Mouse (Mus musculus) G1E (cell line): Measurements from ENCODE around the gene Acap3. TPM values are rescaled to one million over a fixed set of nuclear protein-coding genes. Genes with fewer than 3 reads are reported as not detected.

ENCODE experiments used
- ATAC-seq: 2 replicates; pipeline ENCODE4 v1.8.0; 2016; ENCODE audit warnings: mild to moderate bottlenecking; ENCODE audit not compliant: insufficient number of reproducible peaks, poor library complexity, low FRiP score, severe bottlenecking; ENCODE audit errors: extremely low read depth
- DNase-seq: peaks from one replicate; pipeline ENCODE4 v3.0.0; 2012; ENCODE audit warnings: low spot score
- H3K27me3 ChIP-seq: 2 replicates; pipeline ENCODE4 v1.6.1; 2012; ENCODE audit warnings: mild to moderate bottlenecking, low read length, inconsistent platforms; ENCODE audit not compliant: insufficient read depth
- H3K36me3 ChIP-seq: replicated peaks from 2 replicates; pipeline ENCODE3; 2012; ENCODE audit warnings: mild to moderate bottlenecking, inconsistent platforms
- H3K4me1 ChIP-seq: 2 replicates; pipeline ENCODE4 v1.6.1; 2012; ENCODE audit warnings: low read depth, low read length, inconsistent platforms, mixed read lengths; ENCODE audit not compliant: insufficient read depth
- H3K4me3 ChIP-seq: 2 replicates; pipeline ENCODE4 v1.5.1; 2012; ENCODE audit warnings: low read depth, mild to moderate bottlenecking, inconsistent platforms, low read length, moderate library complexity, mixed read lengths
- H3K9me3 ChIP-seq: replicated peaks from 2 replicates; pipeline ENCODE4 v1.6.1; 2012; ENCODE audit warnings: inconsistent platforms
- CTCF ChIP-seq: IDR thresholded peaks from 2 replicates; pipeline ENCODE4 v1.5.1; 2012; ENCODE audit warnings: low read depth, low read length, inconsistent platforms, mixed read lengths
- GATA1 ChIP-seq: IDR thresholded peaks from 2 replicates; pipeline ENCODE4 v1.6.1; 2012; ENCODE audit warnings: borderline replicate concordance, low read length, inconsistent platforms, mixed read lengths
- GATA2 ChIP-seq: IDR thresholded peaks from 2 replicates; pipeline ENCODE4 v1.6.1; 2012; ENCODE audit warnings: low read depth, low read length, inconsistent platforms, borderline replicate concordance
- POLR2AphosphoS5 ChIP-seq: IDR thresholded peaks from 2 replicates; pipeline ENCODE4 v1.6.1; 2012; ENCODE audit warnings: low read depth, low read length, inconsistent platforms; ENCODE audit not compliant: insufficient replicate concordance
- TAL1 ChIP-seq: conservative IDR thresholded peaks from 2 replicates; pipeline ENCODE4 v1.6.1; 2012; ENCODE audit warnings: low read depth, low read length, inconsistent platforms, mixed read lengths
- polyA plus RNA-seq: library from polyadenylated mRNA; stranded (reverse); fragments of >175 nt; gene quantifications from 2 replicates; pipeline ENCODE4 v1.2.3, GENCODE M21; 2012
- total RNA-seq, 2 experiments: library from RNA; stranded (forward) in 1 of 2; stranded (reverse) in 1 of 2; fragments of 200-1000 nt in 1 of 2; fragments of >200 nt in 1 of 2; fragmentation: Nextera tagmentation in 1 of 2; gene quantifications; 2 replicates each; pipeline ENCODE4 v1.2.3; 2014 to 2017

Gene Acap3
- total and polyA plus RNA-seq, 3 experiments: 12.4 to 31.0 (median 19.9) TPM

GRCm38 (mm10) chr4:155849792-155850451, 41.7 kb upstream of the Acap3 start:
- no peak for ATAC-seq
- peaks cover 48% of the 10 kb centered on the region for H3K4me1 ChIP-seq
- no peaks in the 10 kb centered on the region for H3K27me3 ChIP-seq
- no peak for TF ChIP-seq POLR2AphosphoS5
- no peak for TF ChIP-seq TAL1
- no peak for TF ChIP-seq GATA2
- no peak for TF ChIP-seq GATA1
- TF ChIP-seq CTCF: no peak
- no peak overlapping the region for H3K4me3 ChIP-seq
- H3K9me3 ChIP-seq: no peaks in the 10 kb centered on the region
- no peak for DNase-seq
- peaks cover 65% of the 10 kb centered on the region for H3K36me3 ChIP-seq

DNA sequence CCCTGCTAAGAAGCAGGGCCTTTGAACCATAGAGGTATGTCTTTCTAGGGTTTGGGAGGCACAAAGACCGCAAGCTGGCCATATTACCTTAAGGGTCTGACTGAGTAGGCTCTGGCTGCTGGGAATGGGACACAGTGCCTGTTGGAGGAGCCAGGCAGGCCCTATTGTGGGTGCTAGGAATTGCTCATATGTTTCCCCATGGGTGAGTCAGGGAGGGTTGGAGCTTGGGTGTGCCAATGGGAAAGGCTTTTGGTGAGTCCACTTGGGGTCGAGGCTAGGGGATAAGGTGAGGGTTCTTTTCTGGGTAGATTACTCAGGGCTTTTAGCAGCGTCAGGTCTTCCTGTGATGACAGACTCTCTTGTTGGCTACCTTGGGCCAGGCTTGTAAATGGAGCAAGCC, 40.3 kb upstream of the Acap3 start:
- Histone ChIP-seq H3K9me3 (no peaks in the 10 kb centered on the region), H3K4me1 (peaks cover 59% of the 10 kb centered on the region), H3K4me3 (no peak overlapping the region), H3K27me3 (no peaks in the 10 kb centered on the region), H3K36me3 (peaks cover 80% of the 10 kb centered on the region)
- ATAC-seq (no peak), DNase-seq (no peak)
- TF ChIP-seq TAL1 (no peak), CTCF (no peak), POLR2AphosphoS5 (no peak), GATA1 (no peak), GATA2 (no peak)

- H3K9me3 ChIP-seq: no peaks in the 10 kb centered on the region
- peaks cover 59% of the 10 kb centered on the region for H3K4me1 ChIP-seq
- peaks cover 86% of the 10 kb centered on the region for H3K36me3 ChIP-seq
- ATAC-seq (no peak), DNase-seq (no peak)
- H3K4me3 ChIP-seq: no peak overlapping the region
- no peaks in the 10 kb centered on the region for H3K27me3 ChIP-seq
- TF ChIP-seq TAL1: no peak
- TF ChIP-seq POLR2AphosphoS5: no peak
- no peak for TF ChIP-seq GATA1
- TF ChIP-seq GATA2: no peak
- TF ChIP-seq CTCF: no peak
Measured at GRCm38 (mm10) chr4:155851951-155852411, 39.6 kb upstream of the Acap3 start.

DNA sequence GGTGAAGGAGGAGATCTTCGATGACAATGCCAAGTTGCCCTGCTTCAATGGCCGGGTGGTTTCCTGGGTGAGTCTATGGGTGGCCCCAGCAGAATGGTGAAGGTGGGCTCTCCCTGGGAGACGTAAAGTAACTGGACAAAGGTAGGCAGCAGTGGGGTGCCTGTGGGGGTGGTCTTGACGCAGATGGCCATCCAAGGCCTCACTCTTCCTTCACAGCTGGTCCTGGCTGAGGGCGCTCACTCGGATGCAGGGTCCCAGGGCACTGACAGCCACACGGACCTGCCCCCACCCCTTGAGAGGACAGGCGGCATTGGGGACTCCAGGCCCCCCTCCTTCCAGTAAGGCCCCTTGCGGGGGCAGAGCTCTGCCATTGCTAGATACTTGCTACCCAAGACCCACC, 38.2 kb upstream of the Acap3 start:
- no peak overlapping the region for H3K4me3 ChIP-seq
- TF ChIP-seq POLR2AphosphoS5 (no peak), GATA1 (no peak), GATA2 (no peak), CTCF (no peak), TAL1 (no peak)
- no peaks in the 10 kb centered on the region for H3K9me3 ChIP-seq
- no peaks in the 10 kb centered on the region for H3K27me3 ChIP-seq
- H3K4me1 ChIP-seq: peaks cover 53% of the 10 kb centered on the region
- ATAC-seq: no peak
- peaks cover 100% of the 10 kb centered on the region for H3K36me3 ChIP-seq
- no peak for DNase-seq

- Histone ChIP-seq H3K27me3 (no peaks in the 10 kb centered on the region), H3K9me3 (no peaks in the 10 kb centered on the region), H3K4me3 (no peak overlapping the region), H3K36me3 (peaks cover 100% of the 10 kb centered on the region), H3K4me1 (peaks cover 37% of the 10 kb centered on the region)
- TF ChIP-seq GATA1 (no peak), CTCF (no peak), POLR2AphosphoS5 (no peak), TAL1 (no peak), GATA2 (no peak)
- DNase-seq: no peak
- no peak for ATAC-seq
Measured at GRCm38 (mm10) chr4:155854991-155855390, 36.6 kb upstream of the Acap3 start.

DNA sequence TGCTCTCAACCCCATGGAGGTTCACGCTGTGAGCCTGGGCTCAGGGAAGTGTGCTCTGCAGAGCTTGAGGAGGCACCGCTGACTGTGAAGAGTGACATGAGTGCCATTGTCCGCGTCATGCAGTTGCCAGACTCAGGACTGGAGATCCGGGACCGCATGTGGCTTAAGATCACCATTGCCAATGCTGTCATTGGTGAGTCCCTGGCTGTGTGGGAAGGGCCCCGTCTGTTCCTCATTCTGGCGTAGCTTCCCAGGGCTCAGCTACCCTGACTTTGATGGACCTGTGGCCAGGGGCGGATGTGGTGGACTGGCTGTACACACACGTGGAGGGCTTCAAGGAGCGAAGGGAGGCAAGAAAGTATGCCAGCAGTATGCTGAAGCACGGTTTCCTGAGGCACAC, 35.6 kb upstream of the Acap3 start:
- ATAC-seq (no peak), DNase-seq (no peak)
- H3K4me1 ChIP-seq: peaks cover 28% of the 10 kb centered on the region
- no peak for TF ChIP-seq CTCF
- TF ChIP-seq GATA1: no peak
- no peak for TF ChIP-seq TAL1
- H3K4me3 ChIP-seq: no peak overlapping the region
- H3K36me3 ChIP-seq: peaks cover 100% of the 10 kb centered on the region
- H3K9me3 ChIP-seq: no peaks in the 10 kb centered on the region
- no peaks in the 10 kb centered on the region for H3K27me3 ChIP-seq
